Mouse (Mus musculus) liver, embryonic 11.5 days (tissue): ENCODE measurements around the gene Gm44805. TPM values are rescaled to one million over a fixed set of nuclear protein-coding genes. Genes with fewer than 3 reads are reported as not detected.
A peak's percentile ranks its signal among the peaks of the same experiment; 100 is the strongest.

Experiments
- ATAC-seq: fragments of 200-750 bp; cut with Nextera tagmentation; replicated peaks from 2 replicates; pipeline ENCODE4 v1.8.0; 2017; ENCODE audit warnings: moderate number of reproducible peaks, mild to moderate bottlenecking, moderate TSS enrichment, moderate library complexity; ENCODE audit not compliant: low FRiP score
- DNase-seq: peaks from one replicate; pipeline ENCODE4 v3.0.0-alpha.2; 2017; ENCODE audit warnings: low spot score
- H3K27ac ChIP-seq: fragments of 300-500 bp; sonication (generic); 2 replicates; pipeline ENCODE4 v1.5.1; 2014; ENCODE audit warnings: mild to moderate bottlenecking, low read depth, low read length, control low read depth
- H3K27me3 ChIP-seq: fragments of 300-500 bp; sonication (generic); replicated peaks from 2 replicates; pipeline ENCODE4 v1.6.1; 2014; ENCODE audit warnings: low read length, mixed read lengths; ENCODE audit not compliant: control insufficient read depth, insufficient read depth
- H3K36me3 ChIP-seq: fragments of 300-500 bp; sonication (generic); 2 replicates; pipeline ENCODE4 v1.6.1; 2014; ENCODE audit warnings: mild to moderate bottlenecking, low read length, moderate library complexity, mixed read lengths; ENCODE audit not compliant: control insufficient read depth, insufficient read depth
- H3K4me1 ChIP-seq: fragments of 300-500 bp; sonication (generic); replicated peaks from 2 replicates; pipeline ENCODE4 v1.6.1; 2014; ENCODE audit warnings: low read length, mixed read lengths; ENCODE audit not compliant: control insufficient read depth, insufficient read depth
- H3K4me2 ChIP-seq: fragments of 300-500 bp; sonication (generic); 2 replicates; pipeline ENCODE4 v1.6.1; 2014; ENCODE audit warnings: mild to moderate bottlenecking, control low read depth, moderate library complexity
- H3K4me3 ChIP-seq: fragments of 300-500 bp; sonication (generic); 2 replicates; pipeline ENCODE4 v1.5.1; 2014; ENCODE audit warnings: low read depth, low read length, control low read depth
- H3K9ac ChIP-seq: fragments of 300-500 bp; sonication (generic); 2 replicates; pipeline ENCODE4 v1.6.1; 2014; ENCODE audit warnings: low read depth, low read length, control low read depth
- H3K9me3 ChIP-seq: fragments of 300-500 bp; sonication (generic); 2 replicates; pipeline ENCODE4 v1.6.1; 2016; ENCODE audit warnings: low read length, inconsistent platforms, mixed read lengths; ENCODE audit not compliant: control insufficient read depth
- WGBS: fragments of 180-500 bp; shearing (Covaris S2); extraction: QIAGEN DNeasy Blood & Tissue Kit; methylation state at CpG from one replicate; pipeline ENCODE4 v1.1.7; 2014; 5-methylcytosine and 5-hydroxymethylcytosine counted together
- polyA plus RNA-seq: library from polyadenylated mRNA; unstranded; fragments of >200 nt; fragmentation: Nextera tagmentation; extraction: Ambion mirVana; gene quantifications from 2 replicates; pipeline ENCODE4 v1.2.1, GENCODE M21; 2014

The Gm44805 gene
- polyA plus RNA-seq, 1 experiment from 2014 or later: not detected

GRCm38 (mm10) chr7:19677872-19678271 lies 3.4 kb downstream of the Gm44805 start, which contains the start of gene Apoc2:
Gene Apoc2 (minus strand): TSS chr7:19677941.
- no peak within 1 kb of the TSS for H3K9ac ChIP-seq
- no peaks in the 10 kb centered on the region for H3K27me3 ChIP-seq
- no peaks in the 10 kb centered on the region for H3K9me3 ChIP-seq
- ATAC-seq (no peak), DNase-seq (no peak)
- no peak within 1 kb of the TSS for H3K4me3 ChIP-seq
- H3K27ac ChIP-seq: 0 out of 2 replicates have a peak within 1 kb of the TSS, but pooled peaks have one; percentile 13
- peaks cover 9% of the 10 kb centered on the region for H3K4me1 ChIP-seq
- H3K36me3 ChIP-seq: no peaks in the 10 kb centered on the region
- WGBS: 71% methylated on average over 8 of the region's 8 CpGs
- no peak within 1 kb of the TSS for H3K4me2 ChIP-seq

GRCm38 (mm10) chr7:19676662-19677061 lies 4.6 kb downstream of the Gm44805 start:
- Histone ChIP-seq H3K9me3 (no peaks in the 10 kb centered on the region), H3K9ac (peak overlapping the region; percentile 34; the same call in 1 of the 2 replicates), H3K4me3 (no peak overlapping the region), H3K27me3 (no peaks in the 10 kb centered on the region), H3K4me1 (peaks cover 5% of the 10 kb centered on the region), H3K4me2 (peak overlapping the region; percentile 28), H3K36me3 (no peaks in the 10 kb centered on the region), H3K27ac (no peak overlapping the region)
- DNase-seq (no peak), ATAC-seq (0 out of 2 replicates have a peak, but pooled peaks have one; percentile 41)
- WGBS: 79% methylated on average over 1 of the region's 1 CpGs

GRCm38 (mm10) chr7:19675824-19676223 lies 5.4 kb downstream of the Gm44805 start:
- Histone ChIP-seq H3K4me1 (no peaks in the 10 kb centered on the region), H3K27ac (peak overlapping the region; percentile 21; the same call in 1 of the 2 replicates), H3K9me3 (no peaks in the 10 kb centered on the region), H3K36me3 (no peaks in the 10 kb centered on the region), H3K4me2 (peak overlapping the region; percentile 29), H3K27me3 (no peaks in the 10 kb centered on the region), H3K9ac (no peak overlapping the region), H3K4me3 (peak overlapping the region; percentile 11; the same call in 1 of the 2 replicates)
- no peak for DNase-seq
- WGBS: 72% methylated on average over 10 of the region's 10 CpGs
- no peak for ATAC-seq

- no peak for ATAC-seq
- 67% methylated on average over 14 of the region's 14 CpGs for WGBS
- no peak for DNase-seq
- Histone ChIP-seq H3K4me1 (peaks cover 10% of the 10 kb centered on the region), H3K27me3 (no peaks in the 10 kb centered on the region), H3K4me2 (no peak overlapping the region), H3K4me3 (no peak overlapping the region), H3K27ac (no peak overlapping the region), H3K36me3 (no peaks in the 10 kb centered on the region), H3K9ac (no peak overlapping the region), H3K9me3 (no peaks in the 10 kb centered on the region)
Observed at GRCm38 (mm10) chr7:19673083-19673699, 8.0 kb downstream of the Gm44805 start.

GRCm38 (mm10) chr7:19671511-19671910 lies 9.7 kb downstream of the Gm44805 start:
- H3K9me3 ChIP-seq: no peaks in the 10 kb centered on the region
- no peaks in the 10 kb centered on the region for H3K27me3 ChIP-seq
- H3K4me1 ChIP-seq: peaks cover 10% of the 10 kb centered on the region
- H3K4me3 ChIP-seq: no peak overlapping the region
- WGBS: 77% methylated on average over 10 of the region's 10 CpGs
- no peak overlapping the region for H3K9ac ChIP-seq
- H3K36me3 ChIP-seq: no peaks in the 10 kb centered on the region
- no peak overlapping the region for H3K4me2 ChIP-seq
- no peak for ATAC-seq
- H3K27ac ChIP-seq: no peak overlapping the region
- DNase-seq: no peak

GRCm38 (mm10) chr7:19668947-19669721 lies 12.1 kb downstream of the Gm44805 start:
- H3K9ac ChIP-seq: no peak overlapping the region
- H3K4me1 ChIP-seq: peaks cover 11% of the 10 kb centered on the region
- no peaks in the 10 kb centered on the region for H3K9me3 ChIP-seq
- H3K27me3 ChIP-seq: no peaks in the 10 kb centered on the region
- no peak overlapping the region for H3K4me3 ChIP-seq
- 12% methylated on average over 10 of the region's 10 CpGs for WGBS
- ATAC-seq (peak; percentile 74), DNase-seq (peak; percentile 82)
- H3K27ac ChIP-seq: peak overlapping the region; percentile 61
- peak overlapping the region; percentile 51 for H3K4me2 ChIP-seq
- H3K36me3 ChIP-seq: no peaks in the 10 kb centered on the region

GRCm38 (mm10) chr7:19667434-19667833 lies 13.8 kb downstream of the Gm44805 start:
- ATAC-seq (no peak), DNase-seq (no peak)
- Histone ChIP-seq H3K9me3 (no peaks in the 10 kb centered on the region), H3K4me1 (peaks cover 20% of the 10 kb centered on the region), H3K27me3 (no peaks in the 10 kb centered on the region), H3K36me3 (peaks cover under 1% of the 10 kb centered on the region; the same call in 1 of the 2 replicates), H3K4me2 (no peak overlapping the region), H3K9ac (no peak overlapping the region), H3K27ac (no peak overlapping the region), H3K4me3 (no peak overlapping the region)
- 58% methylated on average over 2 of the region's 2 CpGs for WGBS

- peaks cover 22% of the 10 kb centered on the region for H3K4me1 ChIP-seq
- H3K27me3 ChIP-seq: no peaks in the 10 kb centered on the region
- H3K9ac ChIP-seq: no peak overlapping the region
- H3K36me3 ChIP-seq: peaks cover 7% of the 10 kb centered on the region; the same call in 1 of the 2 replicates
- DNase-seq (no peak), ATAC-seq (no peak)
- no peak overlapping the region for H3K4me2 ChIP-seq
- no peak overlapping the region for H3K4me3 ChIP-seq
- no peaks in the 10 kb centered on the region for H3K9me3 ChIP-seq
- H3K27ac ChIP-seq: no peak overlapping the region; the same call in 1 of the 2 replicates
- WGBS: 65% methylated on average over 3 of the region's 3 CpGs
Observed at GRCm38 (mm10) chr7:19666750-19667149, 14.5 kb downstream of the Gm44805 start.
